Mouse (Mus musculus) CD4-positive naive resting alpha-beta T cell, adult 76 days (primary cell): ENCODE measurements around the gene Gatm. TPM values are rescaled to one million over a fixed set of nuclear protein-coding genes. Genes with fewer than 3 reads are reported as not detected.

Experiments
- total RNA-seq: library from RNA; stranded (reverse); gene quantifications from one replicate; pipeline ENCODE4 v1.2.4, GENCODE M21; 2023

Gatm gene
- 0.94 TPM for total RNA-seq

GRCm38 (mm10) chr2:122610746-122611653 lies at the start of gene Gatm:
Gene Gatm (minus strand): TSS chr2:122611303.

GRCm38 (mm10) chr2:122636686-122637085 lies 25.6 kb upstream of the Gatm start, which contains the start of gene AA467197:
Gene AA467197 (plus strand): TSS chr2:122636986.

Other genes with a start within 250 kb of the Gatm start
- 9.7 TPM for gene Shf, start 242.1 kb downstream of the Gatm start, total RNA-seq
- gene Slc28a2, start 184.8 kb downstream of the Gatm start, total RNA-seq: 106 TPM
- 30.5 TPM for gene Gm14085, start 126.4 kb downstream of the Gatm start, total RNA-seq
- gene AA467197, start 25.7 kb upstream of the Gatm start, total RNA-seq: not detected
- 4.3 TPM for gene Slc30a4, start 91.4 kb upstream of the Gatm start, total RNA-seq
- gene Bloc1s6, start 127.2 kb upstream of the Gatm start, total RNA-seq: 23.6 TPM
- gene Sqor, start 153.9 kb upstream of the Gatm start, total RNA-seq: 5.0 TPM